Mouse (Mus musculus) testis, postnatal 14 days (tissue): ENCODE results near the gene Mtrf1.
"Not testable (repeated sequence)": the region's sequence is repeated elsewhere in the genome, so short reads cannot be mapped to it uniquely, and the experiment has no call there.

Experiments
- DNase-seq: peaks from one replicate; pipeline ENCODE4 v3.0.0; 2021; ENCODE audit warnings: low spot score

Mtrf1 gene

GRCm38 (mm10) chr14:79445055-79445620 is 47.6 kb downstream of the Mtrf1 start:
- DNase-seq: no peak

GRCm38 (mm10) chr14:79451681-79452590 is 54.4 kb downstream of the Mtrf1 start, which contains the start of gene Kbtbd6:
TSS of gene Kbtbd6 (plus strand) at chr14:79451835.
- DNase-seq: peak; percentile 88

- DNase-seq: not testable (repeated sequence)
Observed at GRCm38 (mm10) chr14:79452591-79452934, 55.0 kb downstream of the Mtrf1 start.

GRCm38 (mm10) chr14:79460401-79460800 is 62.8 kb downstream of the Mtrf1 start:
- no peak for DNase-seq

- DNase-seq: no peak
Observed at GRCm38 (mm10) chr14:79460988-79461387, 63.4 kb downstream of the Mtrf1 start.

GRCm38 (mm10) chr14:79465623-79466022 is 68.1 kb downstream of the Mtrf1 start:
- DNase-seq: no peak

GRCm38 (mm10) chr14:79467621-79468020 is 70.0 kb downstream of the Mtrf1 start:
- DNase-seq: peak; percentile 65
